Mouse (Mus musculus): Measurements from ENCODE around the gene Psmd4.

DNA sequence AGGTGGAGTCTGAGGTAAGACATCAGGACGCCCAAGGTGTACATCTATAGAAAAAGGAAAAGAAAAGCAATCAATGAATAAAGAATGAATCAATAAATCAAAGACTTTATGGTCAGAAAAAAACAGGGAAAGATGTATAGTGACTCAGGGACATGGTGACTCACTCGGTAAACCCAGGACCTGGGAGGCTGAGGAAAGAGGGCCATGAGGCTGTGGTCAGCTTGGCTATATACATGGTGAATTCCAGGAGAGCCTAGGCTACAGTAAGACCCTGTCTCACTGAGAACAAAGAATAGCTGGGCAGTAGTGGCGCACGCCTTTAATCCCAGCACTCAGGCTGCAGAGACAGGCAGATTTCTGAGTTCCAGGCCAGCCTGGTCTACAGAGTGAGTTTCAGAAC lies 21.3 kb upstream of the Psmd4 start:
- TF ChIP-seq CTCF (IDR thresholded peaks at IDR 0.05; ENCODE audit: insufficient read depth, low read depth, low read length) (no peak), POLR2A (IDR thresholded peaks at IDR 0.05; ENCODE audit: insufficient read depth, low read depth, low read length) (no peak)
